ENCODE assay signal across 40 mouse cellular contexts in the genomic region with DNA sequence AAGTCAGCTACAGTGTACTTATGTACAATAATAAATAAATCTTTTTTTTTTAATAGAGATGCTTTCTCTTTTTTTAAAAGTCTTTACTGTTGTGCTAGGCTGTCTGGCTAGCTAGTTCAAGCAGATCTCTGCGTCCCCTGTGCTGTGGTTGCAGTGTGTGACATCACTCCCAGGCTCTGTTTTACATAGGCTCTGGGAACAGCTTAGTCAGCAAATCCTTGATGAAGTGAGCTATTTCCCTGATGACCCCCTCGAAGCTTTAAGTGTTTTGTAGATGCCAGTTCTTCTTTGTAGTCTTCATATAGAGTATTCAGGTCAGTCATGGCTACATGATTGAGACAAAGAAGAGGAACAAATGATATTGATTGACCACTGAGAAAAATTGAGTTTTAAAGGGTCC. TPM values are rescaled to one million over a fixed set of nuclear protein-coding genes. Genes with fewer than 3 reads are reported as not detected.
"Had no signal": no experiment of that assay in that cellular context is flagged by ENCODE, and none has a peak within 500 bp of the region (broad histone marks: within the 10 kb centered on the region; RNA-seq: fewer than 3 reads in every experiment).

No protein-coding gene starts in this region.

- H3K4me1 ChIP-seq: intestine, embryonic 15.5 days; limb, embryonic 13.5 days; limb, embryonic 15.5 days; liver, embryonic 12.5 days had no signal

- H3K27me3 ChIP-seq: heart, embryonic 13.5 days; heart, embryonic 15.5 days; intestine, embryonic 15.5 days; limb, embryonic 13.5 days; limb, embryonic 15.5 days; liver, embryonic 12.5 days had no signal

- H3K27ac ChIP-seq: heart, adult 2 months; heart, embryonic 13.5 days; heart, embryonic 15.5 days; hindbrain, embryonic 14.5 days; intestine, embryonic 15.5 days; layer of hippocampus, adult 2 months; limb, embryonic 13.5 days; limb, embryonic 15.5 days; liver, embryonic 12.5 days; liver, embryonic 14.5 days had no signal

- H3K9me3 ChIP-seq: heart, embryonic 13.5 days; heart, embryonic 15.5 days; intestine, embryonic 15.5 days; limb, embryonic 13.5 days; limb, embryonic 15.5 days; liver, embryonic 12.5 days had no signal

- H3K9ac ChIP-seq: heart, embryonic 13.5 days; heart, embryonic 15.5 days; hindbrain, embryonic 14.5 days; intestine, embryonic 15.5 days; limb, embryonic 13.5 days; limb, embryonic 15.5 days; liver, embryonic 12.5 days; liver, embryonic 14.5 days had no signal

- ATAC-seq: hindbrain, embryonic 16.5 days; inflammation-experienced regulatory T-cells, adult 6 months; intestine, embryonic 15.5 days; intestine, postnatal 0 days; liver, embryonic 12.5 days had no signal

- H3K4me2 ChIP-seq: heart, embryonic 11.5 days; heart, embryonic 13.5 days; heart, embryonic 15.5 days; hindbrain, embryonic 14.5 days; intestine, embryonic 15.5 days; limb, embryonic 13.5 days; limb, embryonic 15.5 days; liver, embryonic 12.5 days had no signal

- DNase-seq: gastrocnemius, postnatal 14 days; gastrocnemius, postnatal 36 days; heart, adult 11 months; heart, adult 2 months; heart, postnatal 14 days; heart, postnatal 36 days; kidney, adult 18-20 months; kidney, adult 8-10 months; kidney, postnatal 10 days; kidney, postnatal 25 days; kidney, postnatal 4 days; layer of hippocampus, postnatal 36 days; left cerebral cortex, postnatal 4 days had no signal

- H3K4me3 ChIP-seq: heart, adult 2 months; heart, embryonic 13.5 days; heart, embryonic 15.5 days; intestine, embryonic 15.5 days; layer of hippocampus, adult 2 months; limb, embryonic 13.5 days; limb, embryonic 15.5 days; liver, embryonic 12.5 days had no signal

RNA-seq across cellular contexts. Expression of a gene that starts 55.8 kb away (rescaled TPM):
- total RNA-seq: gastrocnemius, adult 18-20 months; gastrocnemius, adult 8-10 months; gastrocnemius, postnatal 14 days; gastrocnemius, postnatal 36 days; heart, adult 2 months; heart, postnatal 14 days; heart, postnatal 36 days; hematopoietic stem cell, adult 5-6 weeks; layer of hippocampus, adult 2 months; layer of hippocampus, postnatal 14 days; layer of hippocampus, postnatal 36 days; left cerebral cortex, adult 18-20 months; left cerebral cortex, adult 8-10 months; left cerebral cortex, postnatal 10 days; left cerebral cortex, postnatal 25 days; left cerebral cortex, postnatal 4 days; liver, adult 2 months had no signal
- polyA plus RNA-seq: gonadal fat pad, adult 2 months; heart, adult 2 months; heart, embryonic 11.5 days; heart, embryonic 13.5 days; heart, postnatal 0 days; hindbrain, embryonic 14.5 days; inflammation-experienced regulatory T-cells, adult 6 months; intestine, embryonic 15.5 days; intestine, postnatal 0 days; kidney, embryonic 14.5 days; kidney, embryonic 16.5 days; limb, embryonic 11.5 days; limb, embryonic 13.5 days; liver, adult 2 months; liver, embryonic 12.5 days; liver, embryonic 14.5 days had no signal
